Mouse (Mus musculus): ENCODE measurements around the gene Exoc2.
A peak's percentile ranks its signal among the peaks of the same experiment; 100 is the strongest.

Gene Exoc2

GRCm38 (mm10) chr13:30836342-30836741 lies 137.6 kb downstream of the Exoc2 start:
- H3K36me3 ChIP-seq (ENCODE audit: control insufficient read depth, insufficient read depth, low read length, poor library complexity, severe bottlenecking) = no peaks in the 10 kb centered on the region
- DNase-seq (ENCODE audit: low read depth, low spot score) = no peak
- no peaks in the 10 kb centered on the region for H3K27me3 ChIP-seq (ENCODE audit: control insufficient read depth, insufficient read depth, low read length, poor library complexity, severe bottlenecking)

- Histone ChIP-seq H3K27me3 (ENCODE audit: control insufficient read depth, insufficient read depth, low read length, poor library complexity, severe bottlenecking) (no peaks in the 10 kb centered on the region), H3K36me3 (ENCODE audit: control insufficient read depth, insufficient read depth, low read length, poor library complexity, severe bottlenecking) (no peaks in the 10 kb centered on the region)
- DNase-seq (ENCODE audit: low read depth, low spot score) = peak; percentile 81
Observed at GRCm38 (mm10) chr13:30834859-30835258, 139.0 kb downstream of the Exoc2 start.

- H3K27me3 ChIP-seq (ENCODE audit: control insufficient read depth, insufficient read depth, low read length, poor library complexity, severe bottlenecking) = no peaks in the 10 kb centered on the region
- peak; percentile 80 for DNase-seq (ENCODE audit: low read depth, low spot score)
- H3K36me3 ChIP-seq (ENCODE audit: control insufficient read depth, insufficient read depth, low read length, poor library complexity, severe bottlenecking) = no peaks in the 10 kb centered on the region
Observed at GRCm38 (mm10) chr13:30834349-30834748, 139.5 kb downstream of the Exoc2 start.

GRCm38 (mm10) chr13:30833476-30834149 lies 140.3 kb downstream of the Exoc2 start:
- Histone ChIP-seq H3K27me3 (ENCODE audit: control insufficient read depth, insufficient read depth, low read length, poor library complexity, severe bottlenecking) (no peaks in the 10 kb centered on the region), H3K36me3 (ENCODE audit: control insufficient read depth, insufficient read depth, low read length, poor library complexity, severe bottlenecking) (no peaks in the 10 kb centered on the region)
- peak; percentile 50 for DNase-seq (ENCODE audit: low read depth, low spot score)

GRCm38 (mm10) chr13:30831369-30831768 lies 142.5 kb downstream of the Exoc2 start:
- Histone ChIP-seq H3K36me3 (ENCODE audit: control insufficient read depth, insufficient read depth, low read length, poor library complexity, severe bottlenecking) (no peaks in the 10 kb centered on the region), H3K27me3 (ENCODE audit: control insufficient read depth, insufficient read depth, low read length, poor library complexity, severe bottlenecking) (no peaks in the 10 kb centered on the region)
- peak; percentile 66 for DNase-seq (ENCODE audit: low read depth, low spot score)

GRCm38 (mm10) chr13:30826511-30826910 lies 147.4 kb downstream of the Exoc2 start:
- no peaks in the 10 kb centered on the region for H3K27me3 ChIP-seq (ENCODE audit: control insufficient read depth, insufficient read depth, low read length, poor library complexity, severe bottlenecking)
- DNase-seq (ENCODE audit: low read depth, low spot score) = no peak

GRCm38 (mm10) chr13:30824903-30825302 lies 149.0 kb downstream of the Exoc2 start:
- no peaks in the 10 kb centered on the region; the same call in 1 of the 2 replicates for H3K36me3 ChIP-seq (ENCODE audit: control insufficient read depth, insufficient read depth, low read length, poor library complexity, severe bottlenecking)
- H3K27me3 ChIP-seq (ENCODE audit: control insufficient read depth, insufficient read depth, low read length, poor library complexity, severe bottlenecking) = no peaks in the 10 kb centered on the region
- DNase-seq (ENCODE audit: low read depth, low spot score) = no peak

More at GRCm38 (mm10) chr13:30826511-30826910, 147.4 kb downstream of the Exoc2 start:
- no peaks in the 10 kb centered on the region; the same call in 1 of the 2 replicates for H3K36me3 ChIP-seq (ENCODE audit: control insufficient read depth, insufficient read depth, low read length, poor library complexity, severe bottlenecking)

- H3K27me3 ChIP-seq (ENCODE audit: control insufficient read depth, insufficient read depth, low read length, poor library complexity, severe bottlenecking) = no peaks in the 10 kb centered on the region
- peak; percentile 52 for DNase-seq (ENCODE audit: low read depth, low spot score)
- peaks cover 2% of the 10 kb centered on the region for H3K36me3 ChIP-seq (ENCODE audit: control insufficient read depth, insufficient read depth, low read length, poor library complexity, severe bottlenecking)
Observed at GRCm38 (mm10) chr13:30820555-30820954, 153.3 kb downstream of the Exoc2 start.

- Histone ChIP-seq H3K36me3 (ENCODE audit: control insufficient read depth, insufficient read depth, low read length, poor library complexity, severe bottlenecking) (peaks cover 2% of the 10 kb centered on the region; the same call in 1 of the 2 replicates), H3K27me3 (ENCODE audit: control insufficient read depth, insufficient read depth, low read length, poor library complexity, severe bottlenecking) (no peaks in the 10 kb centered on the region)
- peak; percentile 46 for DNase-seq (ENCODE audit: low read depth, low spot score)
Observed at GRCm38 (mm10) chr13:30819891-30820290, 154.0 kb downstream of the Exoc2 start.

- H3K36me3 ChIP-seq (ENCODE audit: control insufficient read depth, insufficient read depth, low read length, poor library complexity, severe bottlenecking) = peaks cover 2% of the 10 kb centered on the region
- no peak for DNase-seq (ENCODE audit: low read depth, low spot score)
- H3K27me3 ChIP-seq (ENCODE audit: control insufficient read depth, insufficient read depth, low read length, poor library complexity, severe bottlenecking) = no peaks in the 10 kb centered on the region
Observed at GRCm38 (mm10) chr13:30817436-30817835, 156.5 kb downstream of the Exoc2 start.

GRCm38 (mm10) chr13:30814256-30814655 lies 159.6 kb downstream of the Exoc2 start:
- DNase-seq (ENCODE audit: low read depth, low spot score) = no peak
- Histone ChIP-seq H3K27me3 (ENCODE audit: control insufficient read depth, insufficient read depth, low read length, poor library complexity, severe bottlenecking) (no peaks in the 10 kb centered on the region), H3K36me3 (ENCODE audit: control insufficient read depth, insufficient read depth, low read length, poor library complexity, severe bottlenecking) (peaks cover 2% of the 10 kb centered on the region)

GRCm38 (mm10) chr13:30813464-30813863 lies 160.4 kb downstream of the Exoc2 start:
- peak; percentile 45 for DNase-seq (ENCODE audit: low read depth, low spot score)
- Histone ChIP-seq H3K36me3 (ENCODE audit: control insufficient read depth, insufficient read depth, low read length, poor library complexity, severe bottlenecking) (peaks cover 2% of the 10 kb centered on the region), H3K27me3 (ENCODE audit: control insufficient read depth, insufficient read depth, low read length, poor library complexity, severe bottlenecking) (no peaks in the 10 kb centered on the region)

- DNase-seq (ENCODE audit: low read depth, low spot score) = no peak
- Histone ChIP-seq H3K27me3 (ENCODE audit: control insufficient read depth, insufficient read depth, low read length, poor library complexity, severe bottlenecking) (no peaks in the 10 kb centered on the region), H3K36me3 (ENCODE audit: control insufficient read depth, insufficient read depth, low read length, poor library complexity, severe bottlenecking) (no peaks in the 10 kb centered on the region; the same call in 1 of the 2 replicates)
Observed at GRCm38 (mm10) chr13:30809240-30809639, 164.7 kb downstream of the Exoc2 start.

- H3K27me3 ChIP-seq (ENCODE audit: control insufficient read depth, insufficient read depth, low read length, poor library complexity, severe bottlenecking) = no peaks in the 10 kb centered on the region
- no peaks in the 10 kb centered on the region for H3K36me3 ChIP-seq (ENCODE audit: control insufficient read depth, insufficient read depth, low read length, poor library complexity, severe bottlenecking)
- DNase-seq (ENCODE audit: low read depth, low spot score) = no peak
Observed at GRCm38 (mm10) chr13:30802336-30802955, 171.4 kb downstream of the Exoc2 start.

GRCm38 (mm10) chr13:30801886-30802285 lies 172.0 kb downstream of the Exoc2 start:
- Histone ChIP-seq H3K36me3 (ENCODE audit: control insufficient read depth, insufficient read depth, low read length, poor library complexity, severe bottlenecking) (no peaks in the 10 kb centered on the region), H3K27me3 (ENCODE audit: control insufficient read depth, insufficient read depth, low read length, poor library complexity, severe bottlenecking) (no peaks in the 10 kb centered on the region)
- DNase-seq (ENCODE audit: low read depth, low spot score) = no peak

Measured in splenic B cell, adult 2 months (primary cell).